Mouse (Mus musculus) erythroblast, embryonic 14.5 days (primary cell): ENCODE measurements around the gene Gm11639. TPM values are rescaled to one million over a fixed set of nuclear protein-coding genes. Genes with fewer than 3 reads are reported as not detected.

Experiments
- H3K27me3 ChIP-seq: 2 replicates; pipeline ENCODE4 v1.6.1; 2012; ENCODE audit warnings: inconsistent platforms; ENCODE audit not compliant: control insufficient read depth
- H3K36me3 ChIP-seq: 2 replicates; pipeline ENCODE4 v1.6.1; 2012; ENCODE audit warnings: mild to moderate bottlenecking, inconsistent platforms; ENCODE audit not compliant: control insufficient read depth
- H3K4me1 ChIP-seq: 2 replicates; pipeline ENCODE4 v1.6.1; 2012; ENCODE audit warnings: inconsistent platforms; ENCODE audit not compliant: control insufficient read depth
- H3K4me3 ChIP-seq: replicated peaks from 2 replicates; pipeline ENCODE3; 2012; ENCODE audit warnings: moderate library complexity, mild to moderate bottlenecking, inconsistent platforms
- H3K9me3 ChIP-seq: 2 replicates; pipeline ENCODE4 v1.6.1; 2012; ENCODE audit warnings: low read length, inconsistent platforms, mixed read lengths; ENCODE audit not compliant: control insufficient read depth
- GATA1 ChIP-seq: IDR thresholded peaks from 2 replicates; pipeline ENCODE4 v1.6.1; 2012; ENCODE audit warnings: low read length, inconsistent platforms, mixed read lengths
- TAL1 ChIP-seq: IDR thresholded peaks from 3 replicates; pipeline ENCODE4 v1.6.1; 2012; ENCODE audit warnings: low read length, inconsistent platforms, mixed read lengths
- polyA plus RNA-seq: library from polyadenylated mRNA; stranded (reverse); fragments of >175 nt; gene quantifications from 2 replicates; pipeline ENCODE4 v1.2.3, GENCODE M21; 2012

Gm11639 gene
- polyA plus RNA-seq, 1 experiment = not detected

DNA sequence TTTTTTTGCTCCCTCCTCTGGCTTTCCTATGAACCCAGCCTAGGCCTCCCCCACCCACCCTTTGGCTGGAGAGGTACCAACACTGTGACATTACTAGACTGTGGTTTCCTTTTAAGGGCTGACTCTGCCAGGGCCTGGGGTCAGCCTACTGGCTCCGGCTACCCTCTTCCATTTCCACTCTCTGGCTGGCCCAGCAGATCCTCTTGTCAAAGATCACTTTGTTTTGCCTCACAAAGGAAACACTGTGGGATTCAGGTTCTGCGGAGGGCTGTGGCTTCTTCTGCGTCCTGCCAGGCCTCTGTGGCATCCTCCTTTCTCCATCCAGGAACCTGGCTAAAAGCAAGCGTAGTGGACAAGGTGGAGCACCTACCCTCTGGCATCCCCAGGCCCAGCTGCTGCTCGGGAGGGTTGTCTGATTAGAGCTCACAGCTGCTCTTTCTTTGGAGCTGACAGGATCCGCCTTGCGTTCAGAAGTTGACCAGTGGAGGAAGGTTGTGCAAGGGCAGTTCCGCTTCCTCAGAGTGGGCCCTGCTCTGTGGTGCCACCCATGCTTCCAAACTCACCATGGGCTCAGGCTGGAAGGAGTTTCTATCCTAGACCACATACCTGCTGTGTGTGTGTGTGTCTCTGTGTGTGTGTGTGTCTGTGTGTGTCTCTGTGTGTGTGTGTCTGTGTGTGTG lies 38.2 kb upstream of the Gm11639 start:
- H3K36me3 ChIP-seq = no peaks in the 10 kb centered on the region
- H3K4me1 ChIP-seq = no peaks in the 10 kb centered on the region; the same call in 1 of the 2 replicates
- no peaks in the 10 kb centered on the region for H3K27me3 ChIP-seq
- H3K4me3 ChIP-seq = no peak overlapping the region
- no peaks in the 10 kb centered on the region for H3K9me3 ChIP-seq
- TF ChIP-seq TAL1 = no peak
- no peak for TF ChIP-seq GATA1

DNA sequence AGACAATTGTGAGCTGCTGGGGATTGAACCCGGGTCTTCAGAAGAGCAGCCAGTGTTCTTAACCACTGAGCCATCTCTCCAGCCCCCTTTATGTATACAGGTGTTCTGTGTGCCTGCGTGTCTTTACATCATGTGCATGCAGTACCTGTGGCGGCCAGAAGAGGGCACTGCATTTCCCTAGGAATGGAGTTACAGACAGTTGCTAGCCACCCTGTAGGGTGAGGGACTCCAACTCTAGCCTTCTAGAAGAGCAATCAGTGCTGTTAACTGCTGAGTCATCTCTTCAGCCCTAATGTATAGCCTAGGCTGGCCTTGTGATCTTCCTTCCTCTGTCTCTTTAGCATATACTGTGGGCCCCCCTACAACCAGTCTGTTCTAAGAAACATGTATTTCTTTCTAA lies 36.9 kb upstream of the Gm11639 start:
- no peaks in the 10 kb centered on the region for H3K36me3 ChIP-seq
- TF ChIP-seq TAL1 = no peak
- no peak for TF ChIP-seq GATA1
- no peaks in the 10 kb centered on the region for H3K9me3 ChIP-seq
- no peaks in the 10 kb centered on the region; the same call in 1 of the 2 replicates for H3K4me1 ChIP-seq
- no peak overlapping the region for H3K4me3 ChIP-seq
- H3K27me3 ChIP-seq = no peaks in the 10 kb centered on the region

DNA sequence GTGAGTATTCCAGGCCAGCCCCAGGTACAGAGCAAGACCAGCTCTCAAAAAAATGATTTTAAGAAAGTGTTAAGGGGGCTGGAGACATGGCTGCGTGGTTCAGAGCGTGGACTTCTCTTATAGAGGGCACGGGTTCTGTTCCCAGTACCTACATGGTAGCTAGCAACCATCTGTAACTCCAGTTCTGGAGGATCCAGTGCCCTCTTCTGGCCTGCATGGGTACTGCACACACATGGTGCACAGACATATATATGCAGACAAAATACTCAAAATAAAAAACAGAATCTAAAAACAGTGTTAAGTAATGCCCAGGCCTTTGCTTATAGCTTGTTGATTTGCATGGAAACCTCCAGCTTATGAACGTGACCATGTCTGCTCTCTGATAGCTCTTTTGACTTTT lies 24.9 kb upstream of the Gm11639 start:
- no peak overlapping the region for H3K4me3 ChIP-seq
- no peak for TF ChIP-seq GATA1
- TF ChIP-seq TAL1 = no peak
- no peaks in the 10 kb centered on the region; the same call in 1 of the 2 replicates for H3K36me3 ChIP-seq
- peaks cover 22% of the 10 kb centered on the region for H3K4me1 ChIP-seq
- no peaks in the 10 kb centered on the region; the same call in 1 of the 2 replicates for H3K27me3 ChIP-seq
- peaks cover 8% of the 10 kb centered on the region; the same call in 1 of the 2 replicates for H3K9me3 ChIP-seq

DNA sequence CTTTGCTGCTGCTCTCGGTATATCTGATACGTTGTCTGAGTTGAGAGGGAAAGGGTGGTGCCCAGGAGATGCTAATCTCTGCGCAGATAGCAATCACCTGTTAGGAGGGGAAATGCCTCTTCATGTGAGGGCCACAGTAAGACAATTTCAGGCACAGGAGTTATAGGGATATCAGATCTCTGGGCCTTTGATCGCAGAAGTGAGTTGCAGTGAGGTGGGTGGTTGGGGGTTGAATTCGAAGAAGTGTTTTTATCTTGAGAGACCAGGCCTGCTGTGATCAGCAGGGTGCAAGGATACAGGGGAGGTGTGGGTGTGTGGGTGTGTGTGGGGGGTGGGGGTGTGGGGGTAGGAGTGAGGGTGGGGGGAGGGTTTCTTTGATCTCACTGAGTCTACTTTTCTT lies 24.4 kb upstream of the Gm11639 start:
- Histone ChIP-seq H3K27me3 (no peaks in the 10 kb centered on the region; the same call in 1 of the 2 replicates), H3K4me1 (peaks cover 22% of the 10 kb centered on the region), H3K9me3 (peaks cover 8% of the 10 kb centered on the region; the same call in 1 of the 2 replicates), H3K36me3 (no peaks in the 10 kb centered on the region; the same call in 1 of the 2 replicates), H3K4me3 (peak overlapping the region; percentile 23)
- TF ChIP-seq TAL1 (no peak), GATA1 (no peak)

DNA sequence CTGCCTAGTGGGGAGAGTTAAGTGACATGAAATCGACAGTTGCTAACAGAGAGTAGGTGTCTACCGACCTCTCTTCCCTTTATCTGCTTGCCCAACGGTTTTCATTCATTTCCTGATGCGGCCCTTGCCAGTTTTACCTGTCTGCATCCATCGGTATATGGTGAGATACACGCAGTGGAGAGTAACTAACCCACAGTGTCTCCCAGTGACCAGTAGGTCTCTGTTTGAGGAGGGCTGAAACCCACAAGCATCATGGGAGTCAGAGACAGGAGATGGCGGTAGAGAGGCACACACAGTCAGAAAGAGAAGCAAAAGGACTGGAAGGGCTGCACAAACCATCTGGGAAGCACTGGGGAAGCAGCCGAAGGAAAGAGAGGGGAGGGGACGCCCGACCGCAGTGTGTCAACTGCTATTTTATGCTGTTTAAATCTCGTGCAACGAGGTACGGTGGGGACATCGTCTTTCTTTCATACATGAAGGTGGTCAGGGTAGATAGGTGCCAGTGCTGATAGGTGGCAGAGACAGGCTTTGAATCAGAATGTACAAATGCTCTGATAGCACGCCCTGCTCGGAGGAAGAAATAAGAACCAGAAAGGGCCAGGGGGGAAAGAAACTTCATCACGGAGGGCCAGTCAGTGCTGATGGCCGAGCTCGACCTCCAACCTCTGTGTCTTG lies 23.8 kb upstream of the Gm11639 start:
- TF ChIP-seq TAL1 = no peak
- TF ChIP-seq GATA1 = no peak
- Histone ChIP-seq H3K4me3 (peak overlapping the region; percentile 29), H3K9me3 (peaks cover 8% of the 10 kb centered on the region; the same call in 1 of the 2 replicates), H3K27me3 (no peaks in the 10 kb centered on the region; the same call in 1 of the 2 replicates), H3K4me1 (peaks cover 22% of the 10 kb centered on the region), H3K36me3 (no peaks in the 10 kb centered on the region; the same call in 1 of the 2 replicates)

DNA sequence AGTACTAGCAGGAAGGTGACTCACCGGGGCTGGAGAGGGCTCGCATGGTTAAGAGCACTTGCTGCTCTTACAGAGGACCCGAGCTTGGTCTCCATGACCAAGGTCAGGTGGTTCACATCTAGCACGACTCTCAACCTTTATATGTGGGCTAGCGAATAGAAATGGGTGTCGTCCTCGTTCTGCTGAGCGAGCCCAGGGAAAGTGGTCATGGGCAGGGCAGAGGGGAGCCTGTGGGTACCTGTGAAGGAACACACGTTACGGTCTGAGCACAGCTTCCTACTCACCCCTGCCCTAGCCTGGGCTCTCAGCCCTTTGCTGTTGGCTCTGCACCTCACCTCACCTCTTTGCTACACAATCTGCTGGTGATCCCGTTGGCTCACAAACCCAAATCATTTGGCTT lies 22.9 kb upstream of the Gm11639 start:
- no peaks in the 10 kb centered on the region; the same call in 1 of the 2 replicates for H3K27me3 ChIP-seq
- H3K9me3 ChIP-seq = peaks cover 8% of the 10 kb centered on the region; the same call in 1 of the 2 replicates
- no peak overlapping the region for H3K4me3 ChIP-seq
- H3K36me3 ChIP-seq = no peaks in the 10 kb centered on the region; the same call in 1 of the 2 replicates
- peaks cover 22% of the 10 kb centered on the region for H3K4me1 ChIP-seq
- TF ChIP-seq TAL1 = no peak
- no peak for TF ChIP-seq GATA1

DNA sequence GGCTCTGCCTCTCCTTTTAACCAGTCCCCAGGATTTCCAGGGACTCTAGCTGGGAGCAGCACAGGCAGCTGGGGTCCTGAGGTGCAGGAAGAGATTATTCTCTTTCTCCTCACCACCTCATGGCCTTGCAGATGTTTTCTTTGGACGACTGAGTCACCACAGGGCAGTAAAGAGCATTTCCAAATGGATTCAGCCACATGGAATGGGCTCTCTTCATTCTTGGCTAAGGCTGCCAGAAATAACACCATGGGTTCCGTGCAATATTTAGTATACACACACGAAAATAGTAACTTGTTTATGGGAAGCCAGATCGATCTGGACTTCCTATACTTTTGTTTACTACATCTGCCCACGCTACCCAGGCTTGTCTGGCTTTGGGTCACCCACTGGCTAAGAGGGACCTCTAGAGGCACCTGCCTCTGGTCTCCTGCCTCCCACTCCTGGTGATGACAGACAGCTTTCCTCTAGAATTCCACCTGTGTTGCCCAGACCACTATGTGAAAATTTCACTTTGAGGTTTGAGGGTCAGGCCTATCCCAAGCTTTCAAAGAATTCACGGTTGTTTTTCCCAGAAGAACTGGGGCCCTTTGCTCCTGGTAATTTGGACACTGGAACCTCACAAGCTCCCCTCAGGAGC lies 22.1 kb upstream of the Gm11639 start:
- no peaks in the 10 kb centered on the region; the same call in 1 of the 2 replicates for H3K36me3 ChIP-seq
- H3K4me1 ChIP-seq = peaks cover 22% of the 10 kb centered on the region
- H3K9me3 ChIP-seq = peaks cover 8% of the 10 kb centered on the region; the same call in 1 of the 2 replicates
- TF ChIP-seq GATA1 (no peak), TAL1 (no peak)
- no peak overlapping the region for H3K4me3 ChIP-seq
- no peaks in the 10 kb centered on the region; the same call in 1 of the 2 replicates for H3K27me3 ChIP-seq

DNA sequence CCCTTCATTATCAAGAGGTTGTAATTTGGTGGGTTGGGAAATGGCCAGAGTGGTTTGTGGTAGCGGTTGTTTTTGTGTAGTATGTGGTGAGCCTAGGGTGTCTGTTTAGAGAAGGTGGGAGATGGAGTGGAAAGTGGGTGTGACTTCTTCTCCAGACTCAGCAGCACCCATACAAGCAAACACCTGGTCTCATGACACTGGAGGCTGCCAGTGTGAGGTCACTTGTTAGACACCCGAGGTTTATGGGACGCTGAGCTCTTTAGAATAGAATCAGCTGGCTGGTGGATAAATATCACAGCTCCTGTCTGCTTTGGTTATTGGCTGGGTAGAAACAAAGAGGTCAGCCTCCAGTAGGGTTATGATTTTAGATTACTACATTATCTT lies 21.6 kb upstream of the Gm11639 start:
- H3K4me1 ChIP-seq = peaks cover 22% of the 10 kb centered on the region
- H3K4me3 ChIP-seq = no peak overlapping the region
- H3K27me3 ChIP-seq = no peaks in the 10 kb centered on the region; the same call in 1 of the 2 replicates
- TF ChIP-seq GATA1 (no peak), TAL1 (no peak)
- H3K9me3 ChIP-seq = peaks cover 8% of the 10 kb centered on the region; the same call in 1 of the 2 replicates
- no peaks in the 10 kb centered on the region; the same call in 1 of the 2 replicates for H3K36me3 ChIP-seq
